Mouse (Mus musculus): ENCODE results near the gene 1700113H08Rik.
A peak's percentile ranks its signal among the peaks of the same experiment; 100 is the strongest.

1700113H08Rik gene

GRCm38 (mm10) chr10:87057500-87058250 lies at the start of gene 1700113H08Rik:
TSS of gene 1700113H08Rik (plus strand) at chr10:87058045.
- DNase-seq = no peak

GRCm38 (mm10) chr10:87008215-87008499 lies 49.7 kb upstream of the 1700113H08Rik start:
- no peak for DNase-seq

- DNase-seq = no peak
These were observed 45.8 kb upstream of the 1700113H08Rik start for GRCm38 (mm10) chr10:87012087-87012486.

GRCm38 (mm10) chr10:87014391-87014965 lies 43.4 kb upstream of the 1700113H08Rik start:
- no peak for DNase-seq

GRCm38 (mm10) chr10:87015403-87015802 lies 42.4 kb upstream of the 1700113H08Rik start:
- DNase-seq = no peak

GRCm38 (mm10) chr10:87016151-87016692 lies 41.6 kb upstream of the 1700113H08Rik start:
- no peak for DNase-seq

- no peak for DNase-seq
These were observed 39.0 kb upstream of the 1700113H08Rik start for GRCm38 (mm10) chr10:87018876-87019275.

GRCm38 (mm10) chr10:87020711-87021110 lies 37.1 kb upstream of the 1700113H08Rik start:
- DNase-seq = peak; percentile 13

- DNase-seq = peak; percentile 62
These were observed 33.0 kb upstream of the 1700113H08Rik start for GRCm38 (mm10) chr10:87024884-87025283.

- no peak for DNase-seq
These were observed 25.1 kb upstream of the 1700113H08Rik start for GRCm38 (mm10) chr10:87032768-87033167.

GRCm38 (mm10) chr10:87035866-87036265 lies 22.0 kb upstream of the 1700113H08Rik start:
- no peak for DNase-seq

GRCm38 (mm10) chr10:87036271-87036703 lies 21.6 kb upstream of the 1700113H08Rik start:
- DNase-seq = no peak

GRCm38 (mm10) chr10:87037062-87037461 lies 20.8 kb upstream of the 1700113H08Rik start:
- no peak for DNase-seq

GRCm38 (mm10) chr10:87039340-87039739 lies 18.5 kb upstream of the 1700113H08Rik start:
- no peak for DNase-seq

GRCm38 (mm10) chr10:87039800-87040199 lies 18.0 kb upstream of the 1700113H08Rik start:
- DNase-seq = no peak

GRCm38 (mm10) chr10:87041265-87041664 lies 16.6 kb upstream of the 1700113H08Rik start:
- DNase-seq = no peak

GRCm38 (mm10) chr10:87045273-87045672 lies 12.6 kb upstream of the 1700113H08Rik start:
- no peak for DNase-seq

GRCm38 (mm10) chr10:87046469-87046868 lies 11.4 kb upstream of the 1700113H08Rik start:
- no peak for DNase-seq

- no peak for DNase-seq
These were observed 10.8 kb upstream of the 1700113H08Rik start for GRCm38 (mm10) chr10:87046931-87047468.

- no peak for DNase-seq
These were observed 8.7 kb upstream of the 1700113H08Rik start for GRCm38 (mm10) chr10:87049179-87049578.

GRCm38 (mm10) chr10:87051714-87052113 lies 6.1 kb upstream of the 1700113H08Rik start:
- no peak for DNase-seq

GRCm38 (mm10) chr10:87058251-87058925 lies 543 bp downstream of the 1700113H08Rik start:
- peak; percentile 49 for DNase-seq

GRCm38 (mm10) chr10:87058926-87059325 lies 1.1 kb downstream of the 1700113H08Rik start:
- no peak for DNase-seq
